Mouse (Mus musculus) midbrain, embryonic 11.5 days (tissue): ENCODE measurements around the gene Ppm1b. TPM values are rescaled to one million over a fixed set of nuclear protein-coding genes. Genes with fewer than 3 reads are reported as not detected.
A peak's percentile ranks its signal among the peaks of the same experiment; 100 is the strongest.

ENCODE experiments used
- ATAC-seq: fragments of 200-750 bp; cut with Nextera tagmentation; 2 replicates; pipeline ENCODE4 v1.8.0; 2017; ENCODE audit warnings: moderate TSS enrichment, moderate library complexity; ENCODE audit not compliant: low FRiP score
- DNase-seq: peaks from one replicate; pipeline ENCODE4 v3.0.0; 2015; ENCODE audit warnings: low spot score; ENCODE audit errors: missing footprints
- H3K27ac ChIP-seq: fragments of 300-500 bp; sonication (generic); 2 replicates; pipeline ENCODE4 v1.5.1; 2014; ENCODE audit warnings: low read depth, low read length
- H3K27me3 ChIP-seq: fragments of 300-500 bp; sonication (generic); 2 replicates; pipeline ENCODE4 v1.6.1; 2014; ENCODE audit warnings: mild to moderate bottlenecking, low read length, moderate library complexity, mixed read lengths; ENCODE audit not compliant: control insufficient read depth, insufficient read depth
- H3K36me3 ChIP-seq: fragments of 300-500 bp; sonication (generic); 2 replicates; pipeline ENCODE4 v1.6.1; 2014; ENCODE audit warnings: mild to moderate bottlenecking, low read length, moderate library complexity, mixed read lengths; ENCODE audit not compliant: control insufficient read depth, insufficient read depth
- H3K4me1 ChIP-seq: fragments of 300-500 bp; sonication (generic); 2 replicates; pipeline ENCODE4 v1.6.1; 2014; ENCODE audit warnings: low read length; ENCODE audit not compliant: control insufficient read depth, insufficient read depth
- H3K4me2 ChIP-seq: fragments of 300-500 bp; sonication (generic); 2 replicates; pipeline ENCODE4 v1.6.1; 2014; ENCODE audit warnings: mild to moderate bottlenecking, moderate library complexity
- H3K4me3 ChIP-seq: fragments of 300-500 bp; sonication (generic); 2 replicates; pipeline ENCODE4 v1.5.1; 2014; ENCODE audit warnings: low read depth, low read length
- H3K9ac ChIP-seq: fragments of 300-500 bp; sonication (generic); 2 replicates; pipeline ENCODE4 v1.6.1; 2014; ENCODE audit warnings: low read length
- H3K9me3 ChIP-seq: fragments of 300-500 bp; sonication (generic); 2 replicates; pipeline ENCODE4 v1.6.1; 2016; ENCODE audit warnings: low read length; ENCODE audit not compliant: control insufficient read depth
- WGBS: fragments of 180-500 bp; shearing (Covaris S2); extraction: QIAGEN DNeasy Blood & Tissue Kit; methylation state at CpG from one replicate; pipeline ENCODE4 v1.1.7; 2014; 5-methylcytosine and 5-hydroxymethylcytosine counted together
- polyA plus RNA-seq: library from polyadenylated mRNA; unstranded; fragments of >200 nt; fragmentation: Nextera tagmentation; extraction: Ambion mirVana; gene quantifications from 2 replicates; pipeline ENCODE4 v1.2.1, GENCODE M21; 2014

Gene Ppm1b
- polyA plus RNA-seq, 1 experiment from 2014 or later, result 102 TPM

DNA sequence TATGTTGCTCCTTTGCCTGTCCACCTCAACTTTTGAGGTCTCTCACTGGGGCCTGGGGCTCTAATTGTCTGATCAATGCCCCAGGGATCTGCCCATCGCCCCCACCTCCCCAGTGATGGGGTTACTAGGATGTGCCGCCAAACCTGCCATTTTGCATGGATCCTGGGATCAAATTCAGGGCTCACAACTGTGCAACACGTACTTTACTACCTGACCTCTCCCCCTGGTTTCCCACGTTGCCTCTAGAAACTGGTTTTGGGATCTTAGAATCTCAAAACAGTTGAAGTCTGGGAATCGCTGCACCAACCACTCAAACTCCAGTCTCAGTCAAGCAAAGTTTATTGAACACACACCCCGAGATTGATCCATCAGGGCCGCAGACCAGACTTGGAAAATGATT lies 101.7 kb downstream of the Ppm1b start:
- Histone ChIP-seq H3K9me3 (no peaks in the 10 kb centered on the region), H3K27me3 (no peaks in the 10 kb centered on the region), H3K27ac (no peak overlapping the region), H3K4me3 (no peak overlapping the region), H3K4me1 (no peaks in the 10 kb centered on the region), H3K36me3 (no peaks in the 10 kb centered on the region), H3K4me2 (no peak overlapping the region), H3K9ac (no peak overlapping the region)
- 89% methylated on average over 7 of the region's 7 CpGs for WGBS
- ATAC-seq (no peak), DNase-seq (peak; percentile 73)

- 92% methylated on average over 6 of the region's 6 CpGs for WGBS
Observed at GRCm38 (mm10) chr17:85059136-85059535, 102.6 kb downstream of the Ppm1b start.

GRCm38 (mm10) chr17:85063560-85063959 lies 107.0 kb downstream of the Ppm1b start:
- Histone ChIP-seq H3K27ac (no peak overlapping the region), H3K9me3 (no peaks in the 10 kb centered on the region), H3K4me2 (no peak overlapping the region), H3K9ac (no peak overlapping the region), H3K4me1 (no peaks in the 10 kb centered on the region), H3K4me3 (no peak overlapping the region), H3K27me3 (no peaks in the 10 kb centered on the region), H3K36me3 (peaks cover 8% of the 10 kb centered on the region; the same call in 1 of the 2 replicates)
- DNase-seq, result no peak
- WGBS, result 91% methylated on average over 7 of the region's 7 CpGs
- no peak for ATAC-seq

More at GRCm38 (mm10) chr17:85059136-85059535, 102.6 kb downstream of the Ppm1b start:
- Histone ChIP-seq H3K4me1 (no peaks in the 10 kb centered on the region), H3K36me3 (no peaks in the 10 kb centered on the region), H3K4me2 (no peak overlapping the region), H3K9me3 (no peaks in the 10 kb centered on the region), H3K27me3 (no peaks in the 10 kb centered on the region), H3K4me3 (no peak overlapping the region), H3K9ac (no peak overlapping the region), H3K27ac (no peak overlapping the region)
- DNase-seq, result peak; percentile 79
- no peak for ATAC-seq

- no peak overlapping the region for H3K4me2 ChIP-seq
- H3K9ac ChIP-seq, result no peak overlapping the region
- 94% methylated on average over 7 of the region's 7 CpGs for WGBS
- H3K4me1 ChIP-seq, result no peaks in the 10 kb centered on the region
- no peak overlapping the region for H3K27ac ChIP-seq
- no peak overlapping the region for H3K4me3 ChIP-seq
- H3K27me3 ChIP-seq, result no peaks in the 10 kb centered on the region
- ATAC-seq (no peak), DNase-seq (no peak)
- H3K9me3 ChIP-seq, result no peaks in the 10 kb centered on the region
- peaks cover 8% of the 10 kb centered on the region; the same call in 1 of the 2 replicates for H3K36me3 ChIP-seq
Observed at GRCm38 (mm10) chr17:85067331-85067730, 110.8 kb downstream of the Ppm1b start.

DNA sequence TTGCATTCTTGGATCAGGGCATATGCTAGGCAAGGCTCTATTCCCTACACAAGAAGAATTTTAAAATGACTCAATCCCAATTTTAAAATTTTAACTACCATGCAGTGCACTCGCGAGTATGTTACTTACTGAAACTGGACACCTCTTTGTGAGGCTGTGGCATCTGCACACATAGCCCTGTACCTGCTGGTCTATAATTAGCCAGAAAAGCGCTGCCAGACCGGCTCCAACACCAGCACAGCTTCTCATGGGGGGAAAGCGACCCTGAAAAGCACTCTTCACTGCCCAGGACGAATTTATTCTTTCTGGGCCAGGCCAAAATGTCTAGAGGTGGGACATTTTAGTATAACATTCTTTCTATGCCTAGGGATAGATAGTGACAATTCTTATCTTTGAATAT lies 114.1 kb downstream of the Ppm1b start:
- peaks cover 5% of the 10 kb centered on the region; the same call in 1 of the 2 replicates for H3K4me1 ChIP-seq
- no peaks in the 10 kb centered on the region for H3K27me3 ChIP-seq
- H3K4me2 ChIP-seq, result no peak overlapping the region
- H3K27ac ChIP-seq, result no peak overlapping the region
- no peak overlapping the region for H3K4me3 ChIP-seq
- DNase-seq (no peak), ATAC-seq (no peak)
- H3K9me3 ChIP-seq, result no peaks in the 10 kb centered on the region
- WGBS, result 95% methylated on average over 6 of the region's 6 CpGs
- no peak overlapping the region for H3K9ac ChIP-seq
- H3K36me3 ChIP-seq, result peaks cover 3% of the 10 kb centered on the region; the same call in 1 of the 2 replicates

- DNase-seq, result no peak
- Histone ChIP-seq H3K4me2 (no peak overlapping the region), H3K9ac (no peak overlapping the region), H3K27ac (no peak overlapping the region), H3K9me3 (no peaks in the 10 kb centered on the region), H3K4me3 (no peak overlapping the region), H3K4me1 (peaks cover 5% of the 10 kb centered on the region; the same call in 1 of the 2 replicates), H3K36me3 (no peaks in the 10 kb centered on the region), H3K27me3 (no peaks in the 10 kb centered on the region)
- 93% methylated on average over 8 of the region's 8 CpGs for WGBS
- ATAC-seq, result no peak
Observed at GRCm38 (mm10) chr17:85071088-85071775, 114.7 kb downstream of the Ppm1b start.

GRCm38 (mm10) chr17:85072383-85072782 lies 115.8 kb downstream of the Ppm1b start:
- ATAC-seq, result no peak
- Histone ChIP-seq H3K4me2 (no peak overlapping the region), H3K4me3 (no peak overlapping the region), H3K36me3 (no peaks in the 10 kb centered on the region; the same call in 1 of the 2 replicates), H3K9ac (no peak overlapping the region), H3K4me1 (peaks cover 5% of the 10 kb centered on the region; the same call in 1 of the 2 replicates), H3K9me3 (no peaks in the 10 kb centered on the region), H3K27me3 (no peaks in the 10 kb centered on the region), H3K27ac (no peak overlapping the region)
- DNase-seq, result no peak
- WGBS, result 48% methylated on average over 11 of the region's 11 CpGs

- H3K4me1 ChIP-seq, result peaks cover 5% of the 10 kb centered on the region; the same call in 1 of the 2 replicates
- H3K27me3 ChIP-seq, result no peaks in the 10 kb centered on the region
- H3K4me3 ChIP-seq, result no peak overlapping the region
- H3K9me3 ChIP-seq, result no peaks in the 10 kb centered on the region
- H3K36me3 ChIP-seq, result peaks cover under 1% of the 10 kb centered on the region; the same call in 1 of the 2 replicates
- ATAC-seq (no peak), DNase-seq (no peak)
- WGBS, result 56% methylated on average over 7 of the region's 7 CpGs
- no peak overlapping the region for H3K4me2 ChIP-seq
- no peak overlapping the region for H3K9ac ChIP-seq
- H3K27ac ChIP-seq, result no peak overlapping the region
Observed at GRCm38 (mm10) chr17:85073214-85073613, 116.7 kb downstream of the Ppm1b start.
